Mouse (Mus musculus): Measurements from ENCODE around the gene 4933424G06Rik. TPM values are rescaled to one million over a fixed set of nuclear protein-coding genes. Genes with fewer than 3 reads are reported as not detected.

4933424G06Rik gene
- polyA plus RNA-seq (2017; shearing (Covaris generic)) = not detected

DNA sequence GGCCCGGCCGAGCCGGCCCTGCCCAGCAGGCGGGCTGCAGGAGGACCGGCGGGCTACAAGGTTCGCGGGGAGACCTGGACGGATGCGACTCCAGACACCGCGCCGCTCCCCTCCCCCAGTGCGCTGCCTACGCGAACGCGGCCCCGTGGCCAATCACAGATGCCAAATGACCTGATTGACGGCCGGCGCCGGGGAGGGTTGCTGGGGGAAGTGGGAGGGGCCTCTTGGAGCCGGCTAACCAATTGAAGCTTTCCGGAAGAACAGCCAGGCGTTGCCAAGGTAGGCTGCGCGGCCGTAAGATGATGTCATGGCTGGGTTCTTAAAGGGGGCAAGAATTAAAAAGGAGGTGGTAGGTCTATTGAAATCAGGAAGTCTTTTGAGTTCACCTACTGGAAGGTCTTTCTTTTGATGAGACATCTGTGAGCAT, at the start of gene 4933424G06Rik:
TSS of gene 4933424G06Rik (plus strand) at position 296 of the 427 bp plus-strand sequence.

DNA sequence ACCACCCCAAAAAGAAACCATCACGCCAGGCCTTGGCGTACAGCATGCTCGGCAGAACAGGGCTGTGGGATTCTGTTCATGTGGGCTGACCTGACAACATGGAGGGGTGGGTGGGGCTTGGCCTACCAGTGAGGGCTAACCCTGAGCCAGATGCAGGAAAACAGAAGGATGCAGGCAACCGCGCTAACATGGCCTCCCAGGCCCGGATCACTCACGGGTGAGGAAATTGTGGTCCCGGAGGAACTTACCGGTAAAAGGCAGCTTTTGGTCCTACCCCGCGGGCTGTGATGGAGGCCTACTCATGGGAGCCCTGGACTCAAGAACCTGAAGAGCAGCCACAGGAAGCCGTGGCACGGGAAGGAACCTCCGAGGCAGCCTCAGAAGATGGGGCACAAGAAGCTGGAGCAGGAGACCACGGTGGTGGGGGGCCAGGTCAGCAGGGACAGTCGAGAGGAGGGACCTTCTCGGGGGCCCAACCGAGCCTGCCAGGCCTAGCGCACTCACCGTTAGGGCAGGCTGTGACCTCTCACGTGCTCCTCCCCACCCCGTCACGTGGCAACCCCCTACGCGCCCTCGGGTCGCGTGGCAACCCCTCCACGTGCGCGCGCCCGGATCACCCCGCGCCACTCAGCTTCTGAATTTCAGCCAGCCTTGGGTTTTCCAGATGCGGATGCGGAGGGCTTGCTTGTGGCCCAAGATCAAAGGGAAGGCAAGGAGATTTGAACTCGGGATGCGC, 27.2 kb upstream of the 4933424G06Rik start, which contains the start of gene Fam178b:
TSS of gene Fam178b (minus strand) at position 564 of the 736 bp plus-strand sequence.

DNA sequence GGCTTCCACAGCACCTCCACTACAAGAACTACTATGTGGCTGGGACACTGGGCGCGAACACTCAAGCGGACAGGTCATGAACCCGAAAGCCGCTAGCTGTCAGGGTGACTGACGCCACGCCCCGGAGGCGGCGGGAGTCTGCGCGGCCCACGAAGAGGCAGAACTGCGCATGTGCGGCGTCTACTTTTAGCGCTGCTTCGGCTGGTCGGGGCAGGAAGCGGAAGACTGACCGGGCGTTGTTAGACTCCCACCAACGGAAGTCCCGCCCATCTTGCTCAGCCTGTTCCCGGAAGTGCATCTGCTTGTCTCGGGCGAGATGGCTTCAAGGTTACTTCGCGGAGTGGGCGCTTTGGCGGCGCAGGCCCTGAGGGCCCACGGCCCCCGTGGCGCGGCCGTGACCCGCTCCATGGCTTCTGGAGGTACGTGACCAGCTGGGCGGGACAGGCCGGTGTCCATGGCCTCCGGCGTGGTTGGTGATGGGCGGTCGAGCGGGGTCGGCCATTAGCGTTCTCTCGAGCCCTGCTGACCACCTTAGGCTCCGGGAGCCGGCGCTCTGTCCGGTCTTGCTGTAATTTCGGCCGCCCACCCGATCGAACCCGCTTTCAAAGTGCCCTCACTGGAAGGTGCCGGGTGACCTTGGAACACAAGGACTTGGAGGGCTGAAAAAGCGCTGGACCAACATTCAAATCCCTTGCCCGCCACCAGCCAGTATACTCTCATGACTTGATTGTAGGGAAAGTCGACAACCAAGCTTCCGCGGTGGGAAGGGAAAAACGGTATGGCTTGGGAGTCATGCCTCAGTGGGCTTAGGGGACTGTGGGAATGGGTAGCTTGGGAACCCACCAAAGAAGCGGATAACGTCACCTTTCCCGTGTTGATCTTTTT, 18.4 kb upstream of the 4933424G06Rik start, which contains the start of gene Cox5b:
TSS of gene Cox5b (plus strand) at position 179 of the 885 bp plus-strand sequence.

DNA sequence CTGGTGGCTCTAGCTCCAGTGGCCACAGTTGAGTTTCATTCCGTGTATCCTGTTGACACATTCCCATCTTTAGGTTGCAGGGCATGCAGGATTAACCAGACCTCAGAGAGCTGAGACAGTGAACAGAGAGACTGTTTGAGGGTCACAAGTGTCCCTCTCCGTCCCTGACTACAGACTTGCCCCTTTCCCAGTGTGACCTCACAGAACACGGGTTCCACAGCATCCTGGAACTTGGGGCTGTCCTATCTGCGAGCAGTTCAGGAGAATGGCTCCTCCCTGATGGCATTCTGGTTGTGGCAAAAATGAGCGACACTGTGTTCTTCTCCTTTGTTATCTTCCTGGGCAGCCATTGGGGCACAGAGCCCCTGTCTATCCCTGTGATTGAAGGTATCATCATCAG, 4.4 kb downstream of the 4933424G06Rik start, which contains the start of gene Actr1b:
TSS of gene Actr1b (minus strand) at position 112 of the 400 bp plus-strand sequence.

DNA sequence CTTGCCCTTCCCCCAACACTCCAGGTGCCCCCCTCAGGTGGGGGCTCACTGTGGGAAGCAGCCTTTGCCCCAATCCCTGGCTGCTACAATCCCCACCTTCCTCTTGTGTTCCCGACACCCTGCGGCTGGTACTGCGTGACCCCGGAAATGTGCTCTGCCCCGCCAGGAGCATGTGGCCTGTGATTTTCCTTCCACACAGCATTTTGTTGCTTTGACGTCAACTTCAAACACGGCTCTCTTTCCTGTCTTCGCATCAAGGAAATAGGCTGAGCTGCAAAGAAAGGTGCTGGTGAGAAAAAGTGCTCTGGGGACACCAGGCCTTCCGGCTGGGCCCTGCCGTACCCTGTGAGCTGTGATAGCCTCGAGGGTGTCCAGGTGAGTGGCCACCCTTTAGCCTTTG, 51.6 kb downstream of the 4933424G06Rik start, which contains the start of gene Zap70:
TSS of gene Zap70 (plus strand) at position 231 of the 400 bp plus-strand sequence.

Other genes starting within 250 kb of the 4933424G06Rik start
- gene Cnnm4, start 238.5 kb upstream of the 4933424G06Rik start, polyA plus RNA-seq (2017; shearing (Covaris generic)) = 2.2 TPM
- 3.3 TPM for gene Cnnm3, start 198.3 kb upstream of the 4933424G06Rik start, polyA plus RNA-seq (2017; shearing (Covaris generic))
- gene Ankrd23, start 173.3 kb upstream of the 4933424G06Rik start, polyA plus RNA-seq (2017; shearing (Covaris generic)) = 28.9 TPM
- gene Gm42417, start 170.7 kb upstream of the 4933424G06Rik start, polyA plus RNA-seq (2017; shearing (Covaris generic)) = not detected
- gene Ankrd39, start 162.7 kb upstream of the 4933424G06Rik start, polyA plus RNA-seq (2017; shearing (Covaris generic)) = 46.5 TPM
- 1.00 TPM for gene Sema4c, start 151.8 kb upstream of the 4933424G06Rik start, polyA plus RNA-seq (2017; shearing (Covaris generic))
- gene Fam178b, start 27.0 kb upstream of the 4933424G06Rik start, polyA plus RNA-seq (2017; shearing (Covaris generic)) = not detected
- gene Cox5b, start 18.7 kb upstream of the 4933424G06Rik start, polyA plus RNA-seq (2017; shearing (Covaris generic)) = 475 TPM
- 70.5 TPM for gene Actr1b, start 4.3 kb downstream of the 4933424G06Rik start, polyA plus RNA-seq (2017; shearing (Covaris generic))
- gene Zap70, start 51.6 kb downstream of the 4933424G06Rik start, polyA plus RNA-seq (2017; shearing (Covaris generic)) = 230 TPM
- gene Tmem131, start 233.5 kb downstream of the 4933424G06Rik start, polyA plus RNA-seq (2017; shearing (Covaris generic)) = 8.3 TPM